Mouse (Mus musculus) CD4-positive naive resting alpha-beta T cell, adult 76 days (primary cell): ENCODE results near the gene Fmr1. TPM values are rescaled to one million over a fixed set of nuclear protein-coding genes. Genes with fewer than 3 reads are reported as not detected.

Experiments
- total RNA-seq: library from RNA; stranded (reverse); gene quantifications from one replicate; pipeline ENCODE4 v1.2.4, GENCODE M21; 2023

Gene Fmr1
- 114 TPM for total RNA-seq

DNA sequence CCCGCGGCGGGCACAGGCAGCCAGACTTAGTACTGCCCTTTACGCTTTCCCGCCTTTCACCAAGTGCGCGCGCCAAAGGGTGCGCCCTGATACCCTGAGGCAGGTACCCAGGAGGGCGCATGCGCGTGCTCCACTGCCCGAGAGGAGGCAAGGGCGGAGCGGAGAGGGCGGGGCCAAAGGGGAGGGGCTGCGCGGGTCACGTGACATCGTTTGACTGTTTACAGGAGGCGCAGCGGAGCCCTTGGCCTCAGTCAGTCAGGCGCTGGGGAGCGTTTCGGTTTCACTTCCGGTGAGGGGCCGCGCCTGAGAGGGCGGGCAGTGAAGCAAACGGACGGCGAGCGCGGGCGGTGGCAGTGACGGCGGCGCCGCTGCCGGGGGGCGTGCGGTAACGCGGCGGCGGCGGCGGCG lies at the start of gene Fmr1:
TSS of gene Fmr1 (plus strand) at position 209 of the 408 bp plus-strand sequence.

DNA sequence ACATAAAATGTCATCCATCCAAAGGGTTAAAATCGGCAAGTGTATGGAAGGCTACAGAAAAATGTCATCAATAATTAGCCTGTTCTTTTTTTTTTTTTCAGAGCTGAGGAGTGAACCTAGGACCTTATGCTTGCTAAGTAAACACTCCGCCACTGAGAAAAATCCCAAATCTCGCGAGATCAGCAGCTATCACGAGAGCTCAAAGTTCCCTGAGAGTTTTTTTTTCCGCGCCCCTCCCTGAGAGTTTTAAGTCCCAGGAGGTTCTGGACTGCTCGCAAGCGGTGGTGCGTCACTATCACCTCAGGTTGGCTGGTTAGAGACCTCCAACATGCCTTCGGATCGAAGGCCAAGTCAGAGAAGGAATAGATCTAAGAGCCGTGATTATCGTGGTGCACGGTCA lies 83.3 kb downstream of the Fmr1 start, which contains the start of gene Fmr1nb:
TSS of gene Fmr1nb (plus strand) at position 234 of the 400 bp plus-strand sequence.

Other genes with a start within 250 kb of the Fmr1 start
- 1.5 TPM for gene Fmr1nb, start 83.3 kb downstream of the Fmr1 start, total RNA-seq
- gene Gm14698, start 142.6 kb downstream of the Fmr1 start, total RNA-seq: 1.7 TPM
- not detected for gene Gm6812, start 214.5 kb downstream of the Fmr1 start, total RNA-seq